Mouse (Mus musculus): ENCODE results near the gene Tbl2. TPM values are rescaled to one million over a fixed set of nuclear protein-coding genes. Genes with fewer than 3 reads are reported as not detected.

Tbl2 gene
- polyA plus RNA-seq, 1 experiment: 7.8 TPM

DNA sequence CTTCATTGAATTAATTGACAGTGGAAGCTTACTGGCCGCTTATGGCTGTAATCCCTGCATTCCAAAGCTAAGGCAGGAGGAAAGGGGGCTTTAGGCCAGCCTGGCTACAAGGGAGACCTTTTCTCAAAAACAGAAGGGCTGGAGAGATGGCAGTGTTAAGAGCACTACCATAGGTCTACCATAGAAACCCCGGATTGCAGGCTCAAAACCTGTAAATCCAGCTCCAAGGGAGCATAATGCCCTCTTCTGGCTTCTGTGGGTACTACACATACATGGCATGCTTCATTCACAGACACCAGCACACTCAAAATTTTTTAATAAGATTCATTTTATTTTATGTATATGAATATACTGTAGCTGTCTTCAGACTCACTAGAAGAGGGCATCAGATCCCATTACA is 42.2 kb downstream of the Tbl2 start:
- WGBS: 45% methylated on average over 2 of the region's 2 CpGs
- TF ChIP-seq POLR2A (IDR thresholded peaks at IDR 0.05; ENCODE audit: borderline replicate concordance, control insufficient read depth, low read depth, low read length) (no peak), CTCF (IDR thresholded peaks at IDR 0.05; ENCODE audit: control insufficient read depth, insufficient read depth, low read length) (peak; percentile 34)
- Histone ChIP-seq H3K27ac (ENCODE audit: control insufficient read depth, insufficient read depth, low read depth, low read length, poor library complexity) (no peak overlapping the region), H3K4me3 (replicated peaks; ENCODE audit: control insufficient read depth, low read depth, low read length) (no peak overlapping the region), H3K4me1 (ENCODE audit: control insufficient read depth, insufficient read depth, low read length) (peaks cover 3% of the 10 kb centered on the region)

DNA sequence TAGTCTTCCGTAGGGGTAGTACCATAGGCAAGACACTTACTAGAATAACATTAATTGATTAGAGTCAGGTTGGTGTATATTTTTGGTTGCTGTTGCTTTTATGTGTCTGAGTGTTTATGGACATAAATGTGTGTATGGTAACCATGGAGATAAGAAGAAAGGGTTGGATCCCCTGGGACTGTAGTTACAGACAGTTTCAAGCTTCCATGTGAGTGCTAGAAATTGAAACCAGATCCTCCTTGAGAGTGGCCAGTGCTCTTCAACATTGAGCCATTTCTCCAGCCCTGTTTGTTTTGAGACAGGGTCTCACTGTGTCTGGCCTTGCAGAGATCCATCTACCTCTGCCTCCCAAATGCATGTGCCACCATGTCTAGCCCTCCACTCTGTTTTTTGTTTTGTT is 43.0 kb downstream of the Tbl2 start:
- Histone ChIP-seq H3K4me1 (ENCODE audit: control insufficient read depth, insufficient read depth, low read length) (peaks cover 3% of the 10 kb centered on the region), H3K27ac (ENCODE audit: control insufficient read depth, insufficient read depth, low read depth, low read length, poor library complexity) (no peak overlapping the region), H3K4me3 (replicated peaks; ENCODE audit: control insufficient read depth, low read depth, low read length) (no peak overlapping the region)
- WGBS: 91% methylated on average over 1 of the region's 1 CpGs
- TF ChIP-seq POLR2A (IDR thresholded peaks at IDR 0.05; ENCODE audit: borderline replicate concordance, control insufficient read depth, low read depth, low read length): no peak
- no peak for TF ChIP-seq CTCF (IDR thresholded peaks at IDR 0.05; ENCODE audit: control insufficient read depth, insufficient read depth, low read length)

DNA sequence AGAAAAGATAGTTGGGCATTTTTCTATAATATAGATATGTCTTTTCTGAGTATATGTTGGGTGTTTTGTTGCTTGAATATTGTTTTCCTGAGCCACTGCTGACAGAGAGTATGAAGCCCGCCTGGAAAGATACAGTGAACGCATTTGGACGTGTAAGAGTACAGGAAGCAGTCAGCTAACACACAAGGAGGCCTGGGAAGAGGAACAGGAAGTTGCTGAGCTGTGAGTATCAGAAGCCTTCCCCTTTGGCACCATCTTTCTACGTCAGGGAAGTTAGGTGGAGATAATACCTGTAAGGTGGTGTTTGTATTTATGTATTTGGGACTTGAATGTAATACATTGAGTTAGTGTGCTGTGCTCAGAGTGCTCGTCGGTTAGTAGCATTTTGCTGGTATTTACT is 46.9 kb downstream of the Tbl2 start:
- Histone ChIP-seq H3K27ac (ENCODE audit: control insufficient read depth, insufficient read depth, low read depth, low read length, poor library complexity) (no peak overlapping the region), H3K4me1 (ENCODE audit: control insufficient read depth, insufficient read depth, low read length) (no peaks in the 10 kb centered on the region), H3K4me3 (replicated peaks; ENCODE audit: control insufficient read depth, low read depth, low read length) (no peak overlapping the region)
- 39% methylated on average over 6 of the region's 6 CpGs for WGBS
- no peak for TF ChIP-seq POLR2A (IDR thresholded peaks at IDR 0.05; ENCODE audit: borderline replicate concordance, control insufficient read depth, low read depth, low read length)
- TF ChIP-seq CTCF (IDR thresholded peaks at IDR 0.05; ENCODE audit: control insufficient read depth, insufficient read depth, low read length): no peak

DNA sequence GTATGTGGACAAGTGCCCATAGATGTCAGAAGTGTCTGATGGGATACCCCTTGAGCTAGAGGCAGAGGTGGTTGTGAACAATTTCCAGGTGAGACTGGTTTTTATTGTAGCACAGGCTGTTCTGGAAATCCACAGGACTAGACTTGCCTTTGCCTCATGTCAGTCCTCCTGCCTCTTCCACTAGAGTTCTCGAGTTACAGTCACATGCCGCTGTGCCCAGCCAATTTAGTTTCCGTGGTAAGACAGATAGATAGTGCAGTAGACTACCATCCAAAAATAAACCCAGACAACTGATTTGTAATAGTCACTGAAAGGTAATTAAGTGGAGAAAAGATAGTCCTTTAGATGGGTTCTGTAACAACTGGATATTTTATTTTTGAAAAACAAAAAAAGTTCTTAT is 53.3 kb downstream of the Tbl2 start:
- 77% methylated on average over 3 of the region's 3 CpGs for WGBS
- TF ChIP-seq POLR2A (IDR thresholded peaks at IDR 0.05; ENCODE audit: borderline replicate concordance, control insufficient read depth, low read depth, low read length) (no peak), CTCF (IDR thresholded peaks at IDR 0.05; ENCODE audit: control insufficient read depth, insufficient read depth, low read length) (no peak)
- Histone ChIP-seq H3K4me1 (ENCODE audit: control insufficient read depth, insufficient read depth, low read length) (no peaks in the 10 kb centered on the region), H3K4me3 (replicated peaks; ENCODE audit: control insufficient read depth, low read depth, low read length) (no peak overlapping the region), H3K27ac (ENCODE audit: control insufficient read depth, insufficient read depth, low read depth, low read length, poor library complexity) (no peak overlapping the region)

DNA sequence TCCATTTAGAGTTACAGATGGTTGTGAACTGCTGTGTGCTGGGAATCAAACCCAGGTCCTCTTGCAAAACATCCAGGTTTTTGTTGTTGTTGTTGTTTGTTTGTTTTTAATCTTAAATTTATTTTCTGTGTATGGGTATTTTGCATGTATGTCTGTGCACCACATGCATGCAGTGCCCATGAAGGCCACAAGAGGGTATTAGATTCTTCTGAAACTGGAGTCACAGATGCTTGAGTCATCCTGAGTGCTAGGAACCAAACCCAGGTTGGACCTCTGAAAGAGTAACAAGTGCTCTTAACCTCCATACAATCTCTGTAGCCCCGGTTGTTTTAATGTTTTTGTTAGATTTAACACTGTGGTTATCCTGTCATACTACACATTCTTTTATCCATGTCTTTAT is 58.7 kb downstream of the Tbl2 start:
- no peaks in the 10 kb centered on the region for H3K4me1 ChIP-seq (ENCODE audit: control insufficient read depth, insufficient read depth, low read length)
- no peak overlapping the region for H3K4me3 ChIP-seq (replicated peaks; ENCODE audit: control insufficient read depth, low read depth, low read length)
- H3K27ac ChIP-seq (ENCODE audit: control insufficient read depth, insufficient read depth, low read depth, low read length, poor library complexity): no peak overlapping the region
- 98% methylated on average over 1 of the region's 1 CpGs for WGBS
- TF ChIP-seq POLR2A (IDR thresholded peaks at IDR 0.05; ENCODE audit: borderline replicate concordance, control insufficient read depth, low read depth, low read length): no peak
- no peak for TF ChIP-seq CTCF (IDR thresholded peaks at IDR 0.05; ENCODE audit: control insufficient read depth, insufficient read depth, low read length)

Other genes with a start within 250 kb of the Tbl2 start
- gene Tmem270, start 242.9 kb upstream of the Tbl2 start, polyA plus RNA-seq (2011; ENCODE audit: insufficient read depth, insufficient read length, low replicate concordance, missing spikeins): not detected in 2 replicates
- 224 and 283 TPM in 2 replicates for gene Cldn13, start 234.1 kb upstream of the Tbl2 start, polyA plus RNA-seq (2011; ENCODE audit: insufficient read depth, insufficient read length, low replicate concordance, missing spikeins)
- 9.9 and 11.4 TPM in 2 replicates for gene Mettl27, start 217.3 kb upstream of the Tbl2 start, polyA plus RNA-seq (2011; ENCODE audit: insufficient read depth, insufficient read length, low replicate concordance, missing spikeins)
- gene Cldn4, start 202.7 kb upstream of the Tbl2 start, polyA plus RNA-seq (2011; ENCODE audit: insufficient read depth, insufficient read length, low replicate concordance, missing spikeins): 11.1 TPM in 1 of 2 replicates, not detected in the other
- gene Cldn3, start 163.4 kb upstream of the Tbl2 start, polyA plus RNA-seq (2011; ENCODE audit: insufficient read depth, insufficient read length, low replicate concordance, missing spikeins): not detected in 2 replicates
- gene Abhd11, start 140.5 kb upstream of the Tbl2 start, polyA plus RNA-seq (2011; ENCODE audit: insufficient read depth, insufficient read length, low replicate concordance, missing spikeins): 27.7 and 39.7 TPM in 2 replicates
- 2.0 and 2.9 TPM in 2 replicates for gene Stx1a, start 126.2 kb upstream of the Tbl2 start, polyA plus RNA-seq (2011; ENCODE audit: insufficient read depth, insufficient read length, low replicate concordance, missing spikeins)
- 16.0 and 18.8 TPM in 2 replicates for gene Dnajc30, start 85.5 kb upstream of the Tbl2 start, polyA plus RNA-seq (2011; ENCODE audit: insufficient read depth, insufficient read length, low replicate concordance, missing spikeins)
- 34.4 and 44.1 TPM in 2 replicates for gene Bud23, start 84.7 kb upstream of the Tbl2 start, polyA plus RNA-seq (2011; ENCODE audit: insufficient read depth, insufficient read length, low replicate concordance, missing spikeins)
- 1.3 and 1.6 TPM in 2 replicates for gene Vps37d, start 71.4 kb upstream of the Tbl2 start, polyA plus RNA-seq (2011; ENCODE audit: insufficient read depth, insufficient read length, low replicate concordance, missing spikeins)
- gene Mlxipl, start 59.8 kb upstream of the Tbl2 start, polyA plus RNA-seq (2011; ENCODE audit: insufficient read depth, insufficient read length, low replicate concordance, missing spikeins): 4.1 and 4.6 TPM in 2 replicates
- 30.7 and 40.7 TPM in 2 replicates for gene Bcl7b, start 18.6 kb downstream of the Tbl2 start, polyA plus RNA-seq (2011; ENCODE audit: insufficient read depth, insufficient read length, low replicate concordance, missing spikeins)
- 69.6 and 92.7 TPM in 2 replicates for gene Baz1b, start 37.6 kb downstream of the Tbl2 start, polyA plus RNA-seq (2011; ENCODE audit: insufficient read depth, insufficient read length, low replicate concordance, missing spikeins)
- 2.0 TPM in 1 of 2 replicates, not detected in the other for gene Fzd9, start 101.6 kb downstream of the Tbl2 start, polyA plus RNA-seq (2011; ENCODE audit: insufficient read depth, insufficient read length, low replicate concordance, missing spikeins)
- gene Fkbp6, start 200.4 kb downstream of the Tbl2 start, polyA plus RNA-seq (2011; ENCODE audit: insufficient read depth, insufficient read length, low replicate concordance, missing spikeins): not detected in 2 replicates
- gene Trim50, start 203.6 kb downstream of the Tbl2 start, polyA plus RNA-seq (2011; ENCODE audit: insufficient read depth, insufficient read length, low replicate concordance, missing spikeins): not detected in 2 replicates
- 5.7 and 12.8 TPM in 2 replicates for gene Nsun5, start 220.3 kb downstream of the Tbl2 start, polyA plus RNA-seq (2011; ENCODE audit: insufficient read depth, insufficient read length, low replicate concordance, missing spikeins)
- 10.0 and 15.8 TPM in 2 replicates for gene Pom121, start 244.9 kb downstream of the Tbl2 start, polyA plus RNA-seq (2011; ENCODE audit: insufficient read depth, insufficient read length, low replicate concordance, missing spikeins)

Data from bone marrow, adult 2 months (tissue).